Mouse (Mus musculus): Measurements from ENCODE around the gene Gm21985. TPM values are rescaled to one million over a fixed set of nuclear protein-coding genes. Genes with fewer than 3 reads are reported as not detected.
"Not testable (repeated sequence)": the region's sequence is repeated elsewhere in the genome, so short reads cannot be mapped to it uniquely, and the experiment has no call there.

Gene Gm21985
- total and polyA plus RNA-seq, 3 experiments: 0.51 TPM; not detected in 2

GRCm38 (mm10) chr2:112284363-112285030, 18.4 kb downstream of the Gm21985 start:
- Histone ChIP-seq H3K4me3 (replicated peaks in 1 of 3; ENCODE audit: low read depth in 2 of 3, low read length in 2 of 3, poor library complexity in 1 of 3) (peak overlapping the region in 2 of 3 experiments; percentile 17 to 25), H3K27me3 (replicated peaks) (no peaks in the 10 kb centered on the region), H3K4me2 (ENCODE audit: insufficient read depth, low read depth, poor library complexity, severe bottlenecking) (peak overlapping the region; percentile 17), H3K36me3 (replicated peaks in 1 of 2; ENCODE audit: control insufficient read depth in 1 of 2, insufficient read depth in 1 of 2, low read length in 1 of 2) (peaks cover 0 to 4% of the 10 kb centered on the region in 2 experiments), H3K27ac (ENCODE audit: insufficient read depth, low read depth) (no peak overlapping the region), H3K4me1 (ENCODE audit: control insufficient read depth in 1 of 2, insufficient read depth in 2 of 2) (no peaks in the 10 kb centered on the region), H3K9me3 (replicated peaks; ENCODE audit: low read length) (no peaks in the 10 kb centered on the region), H3K79me2 (replicated peaks; ENCODE audit: control insufficient read depth, extremely low read depth, insufficient read depth, poor library complexity, severe bottlenecking) (peaks cover 2% of the 10 kb centered on the region; the same call in 1 of the 2 replicates), H3K9ac (ENCODE audit: insufficient read depth, low read depth) (no peak overlapping the region)
- in situ Hi-C loops (cut with MboI; ENCODE audit: low pct_ligation_motif_present, low pct_unique_long_range_greater_than_20kb, low sequenced_read_pairs) (no loop called here), dilution Hi-C loops (cut with MboI; ENCODE audit: extremely low pct_ligation_motif_present, extremely low pct_unique_long_range_greater_than_20kb, low sequenced_read_pairs) (no loop called here)
- DNase-seq (ENCODE audit: extremely low read depth): no peak
- TF ChIP-seq USF1 (IDR thresholded peaks at IDR 0.05; ENCODE audit: low read depth, low read length) (peak; percentile 77), USF2 (conservative IDR thresholded peaks at IDR 0.05; ENCODE audit: low read depth, low read length) (peak; percentile 69), BHLHE40 (IDR thresholded peaks at IDR 0.05; ENCODE audit: low read depth, low read length) (peak; percentile 26; the same call in 1 of the 2 replicates), NRF1 (IDR thresholded peaks at IDR 0.05; ENCODE audit: low read depth, low read length) (no peak), MAX (IDR thresholded peaks at IDR 0.05; ENCODE audit: low read length) (peak; percentile 49; the same call in 1 of the 2 replicates), ZNF384 (IDR thresholded peaks at IDR 0.05; ENCODE audit: low read depth, low read length) (peak; percentile 77), MYC (IDR thresholded peaks at IDR 0.05; ENCODE audit: low read depth, low read length) (no peak)

GRCm38 (mm10) chr2:112285031-112285390, 18.9 kb downstream of the Gm21985 start:
- no peak overlapping the region for H3K9ac ChIP-seq (ENCODE audit: insufficient read depth, low read depth)
- TF ChIP-seq SMC3 (IDR thresholded peaks at IDR 0.05; ENCODE audit: low read depth, low read length) (no peak), TCF12 (IDR thresholded peaks at IDR 0.05; ENCODE audit: low read depth, low read length) (no peak), IRF4 (IDR thresholded peaks at IDR 0.05; ENCODE audit: low read depth, low read length) (no peak), POLR2A (IDR thresholded peaks at IDR 0.05; ENCODE audit: low read depth, low read length) (no peak), ZKSCAN1 (IDR thresholded peaks at IDR 0.05; ENCODE audit: borderline replicate concordance, low read depth, low read length) (no peak), BHLHE40 (IDR thresholded peaks at IDR 0.05; ENCODE audit: low read depth, low read length) (no peak), NRF1 (IDR thresholded peaks at IDR 0.05; ENCODE audit: low read depth, low read length) (no peak), MAZ (IDR thresholded peaks at IDR 0.05; ENCODE audit: low read depth, low read length) (no peak), GABPA (IDR thresholded peaks at IDR 0.05; ENCODE audit: insufficient replicate concordance, low read depth, low read length) (no peak), SIN3A (IDR thresholded peaks at IDR 0.05; ENCODE audit: low read length) (no peak), MAFK (IDR thresholded peaks at IDR 0.05; ENCODE audit: insufficient replicate concordance, low read length) (no peak), ELF1 (IDR thresholded peaks at IDR 0.05; ENCODE audit: low read depth, low read length) (no peak), ZNF384 (IDR thresholded peaks at IDR 0.05; ENCODE audit: low read depth, low read length) (no peak), POLR2AphosphoS2 (IDR thresholded peaks at IDR 0.05; ENCODE audit: low read depth, low read length) (no peak), MXI1 (IDR thresholded peaks at IDR 0.05; ENCODE audit: low read depth, low read length) (no peak), UBTF (IDR thresholded peaks at IDR 0.05; ENCODE audit: low read depth, low read length) (no peak), RAD21 (IDR thresholded peaks at IDR 0.05; ENCODE audit: low read depth, low read length) (no peak)
- H3K27ac ChIP-seq (ENCODE audit: insufficient read depth, low read depth): no peak overlapping the region

GRCm38 (mm10) chr2:112286062-112286461, 19.9 kb downstream of the Gm21985 start:
- DNase-seq (ENCODE audit: extremely low read depth); in situ Hi-C loops (cut with MboI; ENCODE audit: low pct_ligation_motif_present, low pct_unique_long_range_greater_than_20kb, low sequenced_read_pairs); H3K4me3 ChIP-seq (replicated peaks in 1 of 3; ENCODE audit: low read depth in 2 of 3, low read length in 2 of 3, poor library complexity in 1 of 3); H3K27me3 ChIP-seq (replicated peaks); H3K9ac ChIP-seq (ENCODE audit: insufficient read depth, low read depth); H3K79me2 ChIP-seq (replicated peaks; ENCODE audit: control insufficient read depth, extremely low read depth, insufficient read depth, poor library complexity, severe bottlenecking); H3K4me2 ChIP-seq (ENCODE audit: insufficient read depth, low read depth, poor library complexity, severe bottlenecking); dilution Hi-C loops (cut with MboI; ENCODE audit: extremely low pct_ligation_motif_present, extremely low pct_unique_long_range_greater_than_20kb, low sequenced_read_pairs); H3K27ac ChIP-seq (ENCODE audit: insufficient read depth, low read depth); H3K36me3 ChIP-seq (replicated peaks in 1 of 2; ENCODE audit: control insufficient read depth in 1 of 2, insufficient read depth in 1 of 2, low read length in 1 of 2); H3K9me3 ChIP-seq (replicated peaks; ENCODE audit: low read length); H3K4me1 ChIP-seq (ENCODE audit: control insufficient read depth in 1 of 2, insufficient read depth in 2 of 2): not testable (repeated sequence)

More at GRCm38 (mm10) chr2:112285031-112285390, 18.9 kb downstream of the Gm21985 start:
- Histone ChIP-seq H3K79me2 (replicated peaks; ENCODE audit: control insufficient read depth, extremely low read depth, insufficient read depth, poor library complexity, severe bottlenecking) (0 out of 2 replicates have a peak, but pooled peaks cover 2% of the 10 kb centered on the region), H3K27me3 (replicated peaks) (no peaks in the 10 kb centered on the region), H3K4me1 (ENCODE audit: control insufficient read depth in 1 of 2, insufficient read depth in 2 of 2) (no peaks in the 10 kb centered on the region), H3K4me3 (replicated peaks in 1 of 3; ENCODE audit: low read depth in 2 of 3, low read length in 2 of 3, poor library complexity in 1 of 3) (no peak overlapping the region), H3K9me3 (replicated peaks; ENCODE audit: low read length) (no peaks in the 10 kb centered on the region), H3K4me2 (ENCODE audit: insufficient read depth, low read depth, poor library complexity, severe bottlenecking) (peak overlapping the region; percentile 17; the same call in 1 of the 2 replicates), H3K36me3 (replicated peaks in 1 of 2; ENCODE audit: control insufficient read depth in 1 of 2, insufficient read depth in 1 of 2, low read length in 1 of 2) (peaks cover 0 to 4% of the 10 kb centered on the region in 2 experiments)
- dilution Hi-C loops (cut with MboI; ENCODE audit: extremely low pct_ligation_motif_present, extremely low pct_unique_long_range_greater_than_20kb, low sequenced_read_pairs): no loop called here
- no peak for DNase-seq (ENCODE audit: extremely low read depth)
- in situ Hi-C loops (cut with MboI; ENCODE audit: low pct_ligation_motif_present, low pct_unique_long_range_greater_than_20kb, low sequenced_read_pairs): no loop called here
